Mouse (Mus musculus): Measurements from ENCODE around the gene Spire2. TPM values are rescaled to one million over a fixed set of nuclear protein-coding genes. Genes with fewer than 3 reads are reported as not detected.
A peak's percentile ranks its signal among the peaks of the same experiment; 100 is the strongest.

Gene Spire2
- polyA plus RNA-seq, 1 experiment = 0.05 TPM

- Histone ChIP-seq H3K4me1 (ENCODE audit: control insufficient read depth) (no peaks in the 10 kb centered on the region), H3K36me3 (ENCODE audit: control insufficient read depth) (peaks cover 100% of the 10 kb centered on the region), H3K9me3 (ENCODE audit: control insufficient read depth, low read length) (no peaks in the 10 kb centered on the region), H3K27me3 (ENCODE audit: control insufficient read depth) (no peaks in the 10 kb centered on the region), H3K4me3 (replicated peaks) (no peak overlapping the region)
- TF ChIP-seq TAL1 (IDR thresholded peaks at IDR 0.05; ENCODE audit: low read length) (no peak), GATA1 (IDR thresholded peaks at IDR 0.05; ENCODE audit: low read length) (no peak)
Observed at GRCm38 (mm10) chr8:123387801-123388200, 55.3 kb downstream of the Spire2 start.

GRCm38 (mm10) chr8:123389026-123389425, 56.5 kb downstream of the Spire2 start:
- Histone ChIP-seq H3K4me3 (replicated peaks) (no peak overlapping the region), H3K36me3 (ENCODE audit: control insufficient read depth) (peaks cover 100% of the 10 kb centered on the region), H3K27me3 (ENCODE audit: control insufficient read depth) (no peaks in the 10 kb centered on the region), H3K9me3 (ENCODE audit: control insufficient read depth, low read length) (no peaks in the 10 kb centered on the region), H3K4me1 (ENCODE audit: control insufficient read depth) (no peaks in the 10 kb centered on the region)
- TF ChIP-seq TAL1 (IDR thresholded peaks at IDR 0.05; ENCODE audit: low read length) (no peak), GATA1 (IDR thresholded peaks at IDR 0.05; ENCODE audit: low read length) (no peak)

- Histone ChIP-seq H3K4me1 (ENCODE audit: control insufficient read depth) (peaks cover 2% of the 10 kb centered on the region), H3K36me3 (ENCODE audit: control insufficient read depth) (peaks cover 99% of the 10 kb centered on the region), H3K4me3 (replicated peaks) (no peak overlapping the region), H3K27me3 (ENCODE audit: control insufficient read depth) (no peaks in the 10 kb centered on the region), H3K9me3 (ENCODE audit: control insufficient read depth, low read length) (no peaks in the 10 kb centered on the region)
- TF ChIP-seq GATA1 (IDR thresholded peaks at IDR 0.05; ENCODE audit: low read length) (no peak), TAL1 (IDR thresholded peaks at IDR 0.05; ENCODE audit: low read length) (no peak)
Observed at GRCm38 (mm10) chr8:123398308-123398707, 65.8 kb downstream of the Spire2 start.

- Histone ChIP-seq H3K9me3 (ENCODE audit: control insufficient read depth, low read length) (no peaks in the 10 kb centered on the region), H3K4me3 (replicated peaks) (no peak overlapping the region), H3K36me3 (ENCODE audit: control insufficient read depth) (peaks cover 65% of the 10 kb centered on the region), H3K4me1 (ENCODE audit: control insufficient read depth) (peaks cover 9% of the 10 kb centered on the region), H3K27me3 (ENCODE audit: control insufficient read depth) (no peaks in the 10 kb centered on the region)
- TF ChIP-seq GATA1 (IDR thresholded peaks at IDR 0.05; ENCODE audit: low read length) = no peak
- no peak for TF ChIP-seq TAL1 (IDR thresholded peaks at IDR 0.05; ENCODE audit: low read length)
Observed at GRCm38 (mm10) chr8:123401936-123402335, 69.4 kb downstream of the Spire2 start.

- Histone ChIP-seq H3K4me1 (ENCODE audit: control insufficient read depth) (peaks cover 15% of the 10 kb centered on the region), H3K27me3 (ENCODE audit: control insufficient read depth) (peaks cover 3% of the 10 kb centered on the region), H3K4me3 (replicated peaks) (no peak overlapping the region), H3K36me3 (ENCODE audit: control insufficient read depth) (peaks cover 56% of the 10 kb centered on the region), H3K9me3 (ENCODE audit: control insufficient read depth, low read length) (no peaks in the 10 kb centered on the region)
- TF ChIP-seq TAL1 (IDR thresholded peaks at IDR 0.05; ENCODE audit: low read length) (no peak), GATA1 (IDR thresholded peaks at IDR 0.05; ENCODE audit: low read length) (no peak)
Observed at GRCm38 (mm10) chr8:123402730-123403326, 70.3 kb downstream of the Spire2 start.

GRCm38 (mm10) chr8:123404521-123404920, 72.0 kb downstream of the Spire2 start:
- TF ChIP-seq GATA1 (IDR thresholded peaks at IDR 0.05; ENCODE audit: low read length) (no peak), TAL1 (IDR thresholded peaks at IDR 0.05; ENCODE audit: low read length) (no peak)
- Histone ChIP-seq H3K9me3 (ENCODE audit: control insufficient read depth, low read length) (no peaks in the 10 kb centered on the region), H3K4me3 (replicated peaks) (no peak overlapping the region), H3K27me3 (ENCODE audit: control insufficient read depth) (peaks cover 16% of the 10 kb centered on the region), H3K36me3 (ENCODE audit: control insufficient read depth) (peaks cover 39% of the 10 kb centered on the region), H3K4me1 (ENCODE audit: control insufficient read depth) (peaks cover 31% of the 10 kb centered on the region)

GRCm38 (mm10) chr8:123406786-123407185, 74.3 kb downstream of the Spire2 start, which contains the start of gene Mc1r:
Gene Mc1r (plus strand): TSS chr8:123407107.
- peaks cover 54% of the 10 kb centered on the region for H3K4me1 ChIP-seq (ENCODE audit: control insufficient read depth)
- H3K36me3 ChIP-seq (ENCODE audit: control insufficient read depth) = peaks cover 17% of the 10 kb centered on the region
- peaks cover 39% of the 10 kb centered on the region for H3K27me3 ChIP-seq (ENCODE audit: control insufficient read depth)
- H3K4me3 ChIP-seq (replicated peaks) = no peak within 1 kb of the TSS
- TF ChIP-seq TAL1 (IDR thresholded peaks at IDR 0.05; ENCODE audit: low read length) = no peak
- no peak for TF ChIP-seq GATA1 (IDR thresholded peaks at IDR 0.05; ENCODE audit: low read length)
- H3K9me3 ChIP-seq (ENCODE audit: control insufficient read depth, low read length) = no peaks in the 10 kb centered on the region

- peaks cover 9% of the 10 kb centered on the region for H3K36me3 ChIP-seq (ENCODE audit: control insufficient read depth)
- no peaks in the 10 kb centered on the region for H3K9me3 ChIP-seq (ENCODE audit: control insufficient read depth, low read length)
- no peak overlapping the region for H3K4me3 ChIP-seq (replicated peaks)
- TF ChIP-seq GATA1 (IDR thresholded peaks at IDR 0.05; ENCODE audit: low read length) (no peak), TAL1 (IDR thresholded peaks at IDR 0.05; ENCODE audit: low read length) (no peak)
- H3K4me1 ChIP-seq (ENCODE audit: control insufficient read depth) = peaks cover 62% of the 10 kb centered on the region
- H3K27me3 ChIP-seq (ENCODE audit: control insufficient read depth) = peaks cover 47% of the 10 kb centered on the region
Observed at GRCm38 (mm10) chr8:123407612-123408011, 75.1 kb downstream of the Spire2 start.

GRCm38 (mm10) chr8:123408586-123409544, 76.4 kb downstream of the Spire2 start:
- H3K36me3 ChIP-seq (ENCODE audit: control insufficient read depth) = no peaks in the 10 kb centered on the region
- H3K9me3 ChIP-seq (ENCODE audit: control insufficient read depth, low read length) = no peaks in the 10 kb centered on the region
- TF ChIP-seq GATA1 (IDR thresholded peaks at IDR 0.05; ENCODE audit: low read length) (no peak), TAL1 (IDR thresholded peaks at IDR 0.05; ENCODE audit: low read length) (peak; percentile 4; the same call in 1 of the 3 replicates)
- H3K27me3 ChIP-seq (ENCODE audit: control insufficient read depth) = peaks cover 58% of the 10 kb centered on the region
- H3K4me1 ChIP-seq (ENCODE audit: control insufficient read depth) = peaks cover 72% of the 10 kb centered on the region
- H3K4me3 ChIP-seq (replicated peaks) = no peak overlapping the region

All from erythroblast, embryonic 14.5 days (primary cell).